Mouse (Mus musculus) urinary bladder, adult 18-20 months (tissue): Measurements from ENCODE around the gene Dnttip1.
A peak's percentile ranks its signal among the peaks of the same experiment; 100 is the strongest.
"Not testable (repeated sequence)": the region's sequence is repeated elsewhere in the genome, so short reads cannot be mapped to it uniquely, and the experiment has no call there.

Experiments
- DNase-seq, 2 experiments: peaks; one replicate each; pipeline ENCODE4 v3.0.0; 2022; ENCODE audit warnings: low spot score in 2 of 2, mixed read lengths in 2 of 2

The Dnttip1 gene

GRCm38 (mm10) chr2:164781876-164782275, 36.1 kb downstream of the Dnttip1 start:
- DNase-seq = no peak

- DNase-seq = no peak
Measured at GRCm38 (mm10) chr2:164783926-164784581, 38.3 kb downstream of the Dnttip1 start.

- DNase-seq = no peak
Measured at GRCm38 (mm10) chr2:164784869-164785420, 39.2 kb downstream of the Dnttip1 start.

GRCm38 (mm10) chr2:164785481-164786387, 40.0 kb downstream of the Dnttip1 start, which contains the start of gene Snx21:
Gene Snx21 (plus strand): TSS chr2:164785823.
- DNase-seq = peak; percentile 83 to 92

- DNase-seq = no peak
Measured at GRCm38 (mm10) chr2:164786388-164786885, 40.7 kb downstream of the Dnttip1 start.

- no peak for DNase-seq
Measured at GRCm38 (mm10) chr2:164787032-164787431, 41.2 kb downstream of the Dnttip1 start.

GRCm38 (mm10) chr2:164787779-164788178, 42.0 kb downstream of the Dnttip1 start:
- DNase-seq = no peak

GRCm38 (mm10) chr2:164788411-164788810, 42.6 kb downstream of the Dnttip1 start:
- DNase-seq = no peak

- no peak for DNase-seq
Measured at GRCm38 (mm10) chr2:164790451-164790850, 44.7 kb downstream of the Dnttip1 start.

- DNase-seq = no peak
Measured at GRCm38 (mm10) chr2:164791841-164792261, 46.1 kb downstream of the Dnttip1 start.

- no peak for DNase-seq
Measured at GRCm38 (mm10) chr2:164792400-164793190, 46.8 kb downstream of the Dnttip1 start.

- DNase-seq = no peak
Measured at GRCm38 (mm10) chr2:164793236-164793635, 47.5 kb downstream of the Dnttip1 start.

- no peak for DNase-seq
Measured at GRCm38 (mm10) chr2:164793772-164794171, 48.0 kb downstream of the Dnttip1 start.

GRCm38 (mm10) chr2:164794293-164794692, 48.5 kb downstream of the Dnttip1 start:
- DNase-seq = peak in 1 of 2 experiments; percentile 45

GRCm38 (mm10) chr2:164795868-164796267, 50.1 kb downstream of the Dnttip1 start:
- no peak for DNase-seq

- DNase-seq = not testable (repeated sequence)
Measured at GRCm38 (mm10) chr2:164798554-164798953, 52.8 kb downstream of the Dnttip1 start.

GRCm38 (mm10) chr2:164800252-164801004, 54.6 kb downstream of the Dnttip1 start:
- DNase-seq = no peak

GRCm38 (mm10) chr2:164803201-164803920, 57.6 kb downstream of the Dnttip1 start:
- DNase-seq = no peak

GRCm38 (mm10) chr2:164803921-164804313, 58.1 kb downstream of the Dnttip1 start:
- DNase-seq = no peak
